Mouse (Mus musculus): ENCODE results near the gene Trmt112. TPM values are rescaled to one million over a fixed set of nuclear protein-coding genes. Genes with fewer than 3 reads are reported as not detected.
A peak's percentile ranks its signal among the peaks of the same experiment; 100 is the strongest.
"Not testable (repeated sequence)": the region's sequence is repeated elsewhere in the genome, so short reads cannot be mapped to it uniquely, and the experiment has no call there.

The Trmt112 gene
- polyA plus RNA-seq, 1 experiment from 2014 or later, result 68.6 TPM

GRCm38 (mm10) chr19:6893731-6894451, 15.6 kb upstream of the Trmt112 start:
- no peaks in the 10 kb centered on the region for H3K4me1 ChIP-seq (ENCODE audit: insufficient read depth)
- no peaks in the 10 kb centered on the region for H3K9me3 ChIP-seq (ENCODE audit: low read length)
- no peaks in the 10 kb centered on the region for H3K36me3 ChIP-seq (replicated peaks; ENCODE audit: insufficient read depth, low read length)
- no peak overlapping the region for H3K4me2 ChIP-seq (ENCODE audit: low read depth, low read length)
- ATAC-seq, result no peak
- no peak for DNase-seq
- TF ChIP-seq CTCF (IDR thresholded peaks at IDR 0.05; ENCODE audit: low read depth) (no peak), EP300 (IDR thresholded peaks at IDR 0.05; ENCODE audit: low read depth) (no peak)
- no peak overlapping the region for H3K27ac ChIP-seq (ENCODE audit: low read depth)
- H3K9ac ChIP-seq (replicated peaks), result no peak overlapping the region
- H3K27me3 ChIP-seq (ENCODE audit: insufficient read depth, low read length), result no peaks in the 10 kb centered on the region
- 86% methylated on average over 14 of the region's 14 CpGs for WGBS (ENCODE audit: insufficient replicate concordance)
- no peak overlapping the region for H3K4me3 ChIP-seq (ENCODE audit: low read depth, low read length)

- H3K4me2 ChIP-seq (ENCODE audit: low read depth, low read length); H3K27me3 ChIP-seq (ENCODE audit: insufficient read depth, low read length); H3K9ac ChIP-seq (replicated peaks); H3K4me1 ChIP-seq (ENCODE audit: insufficient read depth); H3K27ac ChIP-seq (ENCODE audit: low read depth); H3K9me3 ChIP-seq (ENCODE audit: low read length); H3K36me3 ChIP-seq (replicated peaks; ENCODE audit: insufficient read depth, low read length); ATAC-seq; DNase-seq; H3K4me3 ChIP-seq (ENCODE audit: low read depth, low read length): not testable (repeated sequence)
- WGBS (ENCODE audit: insufficient replicate concordance), result 66% methylated on average over 18 of the region's 18 CpGs
These were observed 13.7 kb upstream of the Trmt112 start for GRCm38 (mm10) chr19:6895608-6896305.

GRCm38 (mm10) chr19:6899641-6900040, 9.9 kb upstream of the Trmt112 start:
- Histone ChIP-seq H3K9ac (replicated peaks) (no peak overlapping the region), H3K4me2 (ENCODE audit: low read depth, low read length) (no peak overlapping the region), H3K4me3 (ENCODE audit: low read depth, low read length) (no peak overlapping the region), H3K9me3 (ENCODE audit: low read length) (no peaks in the 10 kb centered on the region), H3K27me3 (ENCODE audit: insufficient read depth, low read length) (no peaks in the 10 kb centered on the region), H3K36me3 (replicated peaks; ENCODE audit: insufficient read depth, low read length) (no peaks in the 10 kb centered on the region), H3K27ac (ENCODE audit: low read depth) (no peak overlapping the region), H3K4me1 (ENCODE audit: insufficient read depth) (no peaks in the 10 kb centered on the region)
- 78% methylated on average over 4 of the region's 4 CpGs for WGBS (ENCODE audit: insufficient replicate concordance)
- TF ChIP-seq EP300 (IDR thresholded peaks at IDR 0.05; ENCODE audit: low read depth) (no peak), CTCF (IDR thresholded peaks at IDR 0.05; ENCODE audit: low read depth) (no peak)
- ATAC-seq (no peak), DNase-seq (no peak)

- ATAC-seq, result no peak
- WGBS (ENCODE audit: insufficient replicate concordance), result 82% methylated on average over 1 of the region's 1 CpGs
- Histone ChIP-seq H3K9me3 (ENCODE audit: low read length) (no peaks in the 10 kb centered on the region), H3K27ac (ENCODE audit: low read depth) (no peak overlapping the region), H3K4me2 (ENCODE audit: low read depth, low read length) (no peak overlapping the region), H3K4me3 (ENCODE audit: low read depth, low read length) (no peak overlapping the region), H3K4me1 (ENCODE audit: insufficient read depth) (peaks cover 8% of the 10 kb centered on the region), H3K9ac (replicated peaks) (no peak overlapping the region), H3K36me3 (replicated peaks; ENCODE audit: insufficient read depth, low read length) (peaks cover 21% of the 10 kb centered on the region), H3K27me3 (ENCODE audit: insufficient read depth, low read length) (no peaks in the 10 kb centered on the region)
- TF ChIP-seq CTCF (IDR thresholded peaks at IDR 0.05; ENCODE audit: low read depth) (no peak), EP300 (IDR thresholded peaks at IDR 0.05; ENCODE audit: low read depth) (no peak)
- DNase-seq, result no peak
These were observed 6.5 kb upstream of the Trmt112 start for GRCm38 (mm10) chr19:6903031-6903430.

GRCm38 (mm10) chr19:6904846-6905245, 4.7 kb upstream of the Trmt112 start:
- Histone ChIP-seq H3K9me3 (ENCODE audit: low read length) (no peaks in the 10 kb centered on the region), H3K27me3 (ENCODE audit: insufficient read depth, low read length) (no peaks in the 10 kb centered on the region), H3K4me1 (ENCODE audit: insufficient read depth) (peaks cover 12% of the 10 kb centered on the region), H3K4me3 (ENCODE audit: low read depth, low read length) (no peak overlapping the region), H3K36me3 (replicated peaks; ENCODE audit: insufficient read depth, low read length) (peaks cover 21% of the 10 kb centered on the region), H3K27ac (ENCODE audit: low read depth) (0 out of 2 replicates have a peak overlapping the region, but pooled peaks have one; percentile 12), H3K4me2 (ENCODE audit: low read depth, low read length) (no peak overlapping the region), H3K9ac (replicated peaks) (no peak overlapping the region)
- TF ChIP-seq EP300 (IDR thresholded peaks at IDR 0.05; ENCODE audit: low read depth) (no peak), CTCF (IDR thresholded peaks at IDR 0.05; ENCODE audit: low read depth) (no peak)
- DNase-seq (no peak), ATAC-seq (no peak)
- WGBS (ENCODE audit: insufficient replicate concordance), result 63% methylated on average over 2 of the region's 2 CpGs

GRCm38 (mm10) chr19:6905498-6906159, 3.9 kb upstream of the Trmt112 start:
- no peaks in the 10 kb centered on the region for H3K27me3 ChIP-seq (ENCODE audit: insufficient read depth, low read length)
- peaks cover 12% of the 10 kb centered on the region for H3K4me1 ChIP-seq (ENCODE audit: insufficient read depth)
- ATAC-seq, result no peak
- no peak for DNase-seq
- H3K9me3 ChIP-seq (ENCODE audit: low read length), result no peaks in the 10 kb centered on the region
- no peak overlapping the region; the same call in 1 of the 2 replicates for H3K9ac ChIP-seq (replicated peaks)
- H3K4me2 ChIP-seq (ENCODE audit: low read depth, low read length), result no peak overlapping the region
- no peak overlapping the region for H3K27ac ChIP-seq (ENCODE audit: low read depth)
- H3K4me3 ChIP-seq (ENCODE audit: low read depth, low read length), result no peak overlapping the region
- TF ChIP-seq CTCF (IDR thresholded peaks at IDR 0.05; ENCODE audit: low read depth), result no peak
- 87% methylated on average over 11 of the region's 11 CpGs for WGBS (ENCODE audit: insufficient replicate concordance)
- peaks cover 21% of the 10 kb centered on the region for H3K36me3 ChIP-seq (replicated peaks; ENCODE audit: insufficient read depth, low read length)
